Mouse (Mus musculus) urinary bladder, postnatal 14 days (tissue): ENCODE measurements around the gene Mtmr3.

Source experiments
- DNase-seq: peaks from one replicate; pipeline ENCODE4 v3.0.0; 2021; ENCODE audit warnings: low spot score

Mtmr3 gene

DNA sequence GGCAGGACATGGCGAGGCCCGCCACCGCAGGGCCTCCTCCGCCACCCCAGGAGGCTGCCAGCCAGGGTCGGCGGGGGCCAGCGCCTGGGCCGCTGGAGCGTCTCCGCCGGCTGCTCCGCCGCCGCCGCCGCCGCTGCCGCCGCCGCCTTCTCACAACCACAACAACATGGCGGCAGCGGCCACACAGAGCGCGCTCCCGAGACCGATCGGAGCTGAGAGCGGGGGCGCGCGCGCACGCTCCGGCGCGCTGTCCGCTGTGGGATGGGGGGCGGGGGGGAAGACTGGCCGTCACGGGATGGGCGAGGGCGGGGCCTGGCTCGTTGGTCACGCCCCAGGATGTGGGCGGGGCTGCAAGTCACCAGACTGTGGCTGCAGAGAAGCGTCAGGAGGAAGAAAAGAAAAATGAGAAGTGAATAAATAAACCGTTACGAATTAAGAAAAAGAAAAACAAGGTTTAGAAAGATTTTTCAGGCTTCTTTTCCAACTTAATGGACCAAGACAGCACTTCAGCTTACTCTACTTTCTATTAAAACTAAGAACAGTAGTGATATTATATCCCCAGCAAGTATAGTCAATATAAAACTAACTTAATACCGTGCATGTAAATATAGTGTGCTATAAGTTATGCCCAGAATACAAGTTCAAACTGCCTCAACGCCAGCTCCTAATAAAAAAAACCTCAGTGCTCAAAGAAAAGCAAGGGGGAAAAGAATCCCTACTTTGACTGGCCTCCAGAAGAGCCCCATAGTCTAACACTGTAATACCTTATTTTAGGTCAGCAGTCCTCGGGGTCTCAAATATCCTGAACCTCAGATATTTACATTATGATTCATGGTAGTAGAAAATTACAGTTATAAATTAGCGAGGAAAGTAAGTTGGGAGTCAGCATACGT lies at the start of gene Mtmr3:
TSS of gene Mtmr3 (minus strand) at position 256 of the 893 bp plus-strand sequence.
- DNase-seq: peak; percentile 97

DNA sequence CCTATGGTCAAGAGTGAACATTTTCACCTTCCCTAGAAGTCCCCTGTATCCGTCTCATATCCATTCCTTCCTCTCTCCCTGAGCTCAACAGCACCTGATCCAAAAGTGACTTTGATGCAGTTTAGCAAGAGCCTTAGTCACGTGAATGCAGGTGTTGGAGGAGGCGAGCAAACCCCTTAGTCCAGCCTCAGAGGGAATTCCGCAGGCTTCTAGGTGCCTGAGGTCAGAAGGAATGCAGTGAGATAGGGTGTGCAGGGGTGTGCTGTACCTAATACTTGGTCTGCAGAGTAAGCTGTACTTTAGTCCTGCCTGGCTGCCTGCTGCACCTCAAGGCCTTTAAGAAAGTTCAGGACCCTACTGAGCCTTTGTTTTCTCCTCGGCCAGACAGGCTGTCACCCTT lies 49.1 kb upstream of the Mtmr3 start:
- DNase-seq: no peak

GRCm38 (mm10) chr11:4641185-4641584 lies 46.5 kb upstream of the Mtmr3 start:
- no peak for DNase-seq

DNA sequence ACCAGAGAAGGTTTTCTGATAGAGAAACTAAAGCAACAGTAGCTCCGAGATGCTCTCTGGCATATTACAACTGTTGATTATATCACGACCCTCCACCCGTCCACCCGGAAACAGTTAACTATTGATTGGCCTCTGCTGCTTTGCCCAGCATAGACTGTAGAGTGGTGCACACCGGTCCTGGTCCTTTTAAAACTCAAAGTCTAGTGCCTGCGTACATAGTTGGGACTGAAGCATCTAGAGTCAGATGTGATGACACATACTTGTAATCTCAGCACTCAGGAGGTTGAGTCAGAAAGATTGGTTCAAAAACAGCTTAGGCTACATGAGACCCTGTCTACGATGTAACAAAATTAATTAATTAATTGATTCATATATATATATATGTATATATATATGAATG lies 43.6 kb upstream of the Mtmr3 start:
- DNase-seq: no peak

GRCm38 (mm10) chr11:4637534-4638234 lies 43.0 kb upstream of the Mtmr3 start, which contains the start of gene Ascc2:
Gene Ascc2, plus strand, starts transcription at chr11:4637747.
- peak; percentile 99 for DNase-seq

DNA sequence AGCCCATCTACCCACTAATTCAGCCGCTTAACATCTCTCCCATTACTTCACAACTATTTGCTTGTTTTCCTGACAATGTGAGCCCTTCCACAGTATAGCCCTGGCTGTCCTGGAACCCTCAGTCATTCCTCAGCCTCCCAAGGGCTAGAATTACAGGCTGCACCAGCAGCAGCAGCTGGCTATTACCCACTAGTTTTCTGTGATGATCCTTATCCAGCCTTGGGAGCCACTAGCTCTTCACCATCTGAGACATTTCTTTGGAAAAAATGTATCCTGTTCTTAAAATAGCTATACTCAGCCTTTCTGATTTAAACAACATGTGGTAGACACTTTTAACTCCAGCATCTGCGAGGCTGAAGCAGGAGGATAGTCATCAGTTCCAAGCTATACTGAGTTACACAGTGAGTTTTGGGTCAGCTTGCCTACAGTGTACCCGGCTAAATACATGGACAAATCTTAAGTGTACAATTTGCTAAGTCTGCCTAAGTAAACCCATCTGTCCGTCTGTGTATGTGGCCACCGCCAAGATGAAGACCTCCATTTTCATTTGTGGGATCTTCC lies 42.2 kb upstream of the Mtmr3 start:
- DNase-seq: no peak

DNA sequence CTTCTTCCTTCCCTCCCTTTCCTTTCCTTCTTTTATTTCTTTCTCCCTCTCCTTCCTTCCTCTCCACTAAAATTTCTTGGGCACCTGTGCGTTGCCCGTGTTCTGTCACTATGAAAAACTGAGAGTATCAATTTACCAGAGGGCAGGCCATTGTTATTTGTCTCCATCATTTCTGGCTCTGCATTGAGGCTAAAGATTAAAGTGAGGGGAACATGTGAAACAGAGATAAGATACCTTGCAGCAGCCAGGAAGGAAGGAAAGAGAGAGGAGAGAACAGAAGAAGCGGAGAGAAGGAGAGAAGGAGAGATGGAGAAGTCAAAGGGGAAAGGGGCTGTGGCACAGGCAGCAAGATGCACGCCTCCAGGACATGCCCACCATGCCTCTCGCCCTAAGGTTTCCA lies 39.7 kb upstream of the Mtmr3 start:
- DNase-seq: no peak

- peak; percentile 53 for DNase-seq
Measured at GRCm38 (mm10) chr11:4633420-4633819, 38.8 kb upstream of the Mtmr3 start.

GRCm38 (mm10) chr11:4629861-4630280 lies 35.2 kb upstream of the Mtmr3 start:
- no peak for DNase-seq

DNA sequence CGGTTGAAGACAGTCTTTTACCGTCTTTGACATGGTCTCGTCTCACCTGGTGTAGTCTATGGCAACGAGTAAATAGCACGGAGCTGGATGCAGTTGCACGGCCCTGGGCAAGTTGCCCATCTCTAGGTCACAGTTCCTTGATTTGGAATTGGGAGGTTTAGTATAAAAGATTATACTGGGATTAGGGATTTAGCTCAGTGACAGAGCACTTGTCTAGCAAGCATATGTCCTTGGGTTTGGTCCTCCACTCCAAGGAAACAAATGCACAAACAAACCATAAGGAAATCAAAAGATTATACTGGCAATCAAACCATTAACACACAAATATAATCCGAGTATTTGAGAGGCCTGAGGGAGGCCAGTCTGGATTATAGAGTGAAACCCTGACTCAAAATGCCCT lies 33.0 kb upstream of the Mtmr3 start:
- DNase-seq: no peak

GRCm38 (mm10) chr11:4625931-4626330 lies 31.3 kb upstream of the Mtmr3 start:
- no peak for DNase-seq

GRCm38 (mm10) chr11:4622997-4623396 lies 28.3 kb upstream of the Mtmr3 start:
- no peak for DNase-seq

DNA sequence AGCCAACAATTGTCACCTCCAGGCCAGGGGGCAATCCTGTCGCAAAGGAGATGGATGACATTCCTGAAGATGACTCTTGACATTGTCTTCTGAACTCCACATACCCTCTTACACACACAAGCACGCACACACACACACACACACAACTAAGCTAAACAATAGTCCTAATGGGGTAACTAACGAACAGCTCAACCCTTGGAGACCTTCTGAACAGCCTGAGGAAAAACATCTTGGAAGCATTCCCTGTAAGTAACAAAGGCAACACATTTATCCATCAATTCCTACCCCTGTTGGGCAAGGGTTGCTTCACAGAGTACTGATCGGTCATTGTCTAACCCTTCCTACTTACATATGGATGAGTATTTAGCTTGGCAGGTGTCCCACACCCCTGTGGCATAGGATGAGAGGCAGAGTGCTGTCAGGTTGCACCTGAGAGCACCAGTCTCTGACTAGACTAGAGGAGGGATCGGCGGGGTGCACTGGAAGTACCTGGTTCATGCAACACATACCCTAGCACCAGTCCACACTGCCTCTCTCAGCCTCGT lies 27.9 kb upstream of the Mtmr3 start:
- no peak for DNase-seq

GRCm38 (mm10) chr11:4621866-4622265 lies 27.2 kb upstream of the Mtmr3 start:
- no peak for DNase-seq

- DNase-seq: peak; percentile 28
Measured at GRCm38 (mm10) chr11:4620501-4621108, 25.9 kb upstream of the Mtmr3 start.

DNA sequence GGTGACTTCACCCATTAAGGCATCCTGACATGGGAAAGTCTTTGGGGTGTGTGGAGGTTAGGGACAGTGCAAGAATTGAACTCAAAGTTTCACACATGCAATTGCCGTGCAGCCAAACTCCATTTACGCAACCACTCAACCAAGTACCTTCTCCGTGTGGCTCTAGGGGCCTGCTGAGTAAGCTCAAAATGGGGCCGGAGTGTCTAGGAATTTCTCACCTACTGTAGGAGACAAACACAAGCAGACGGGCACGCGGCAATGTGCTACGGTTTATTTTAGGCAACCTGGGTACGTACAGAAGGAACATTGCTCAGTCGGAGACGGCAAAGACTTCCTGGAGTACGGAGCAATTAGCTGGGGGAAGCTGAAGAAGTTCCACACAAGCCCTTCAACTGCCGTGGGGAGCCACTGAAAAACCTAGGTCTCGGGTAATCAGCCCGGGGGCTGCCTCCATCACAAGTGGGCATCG lies 25.4 kb upstream of the Mtmr3 start, which contains the start of gene Gm11032:
TSS of gene Gm11032 (plus strand) at position 51 of the 469 bp plus-strand sequence.
- DNase-seq: no peak

DNA sequence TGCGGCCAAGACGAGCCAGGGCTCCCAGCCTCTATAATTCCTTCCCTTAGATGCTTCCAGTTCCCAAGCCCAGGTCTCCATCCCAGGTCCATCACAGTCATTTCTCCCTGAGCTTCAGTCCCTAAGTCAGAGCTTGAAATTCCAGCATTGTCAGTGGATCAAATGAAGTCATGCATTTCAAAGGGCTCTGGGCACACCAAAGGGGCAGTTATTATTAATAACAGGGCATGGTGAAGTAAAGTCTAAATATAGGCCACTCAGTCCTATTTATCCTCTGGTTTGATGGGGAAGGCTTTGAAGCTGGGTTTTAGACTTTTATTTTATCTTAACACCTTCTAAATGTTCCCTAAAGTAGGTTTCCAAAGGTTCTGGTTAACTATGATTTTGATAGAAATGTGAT lies 17.2 kb upstream of the Mtmr3 start:
- no peak for DNase-seq

DNA sequence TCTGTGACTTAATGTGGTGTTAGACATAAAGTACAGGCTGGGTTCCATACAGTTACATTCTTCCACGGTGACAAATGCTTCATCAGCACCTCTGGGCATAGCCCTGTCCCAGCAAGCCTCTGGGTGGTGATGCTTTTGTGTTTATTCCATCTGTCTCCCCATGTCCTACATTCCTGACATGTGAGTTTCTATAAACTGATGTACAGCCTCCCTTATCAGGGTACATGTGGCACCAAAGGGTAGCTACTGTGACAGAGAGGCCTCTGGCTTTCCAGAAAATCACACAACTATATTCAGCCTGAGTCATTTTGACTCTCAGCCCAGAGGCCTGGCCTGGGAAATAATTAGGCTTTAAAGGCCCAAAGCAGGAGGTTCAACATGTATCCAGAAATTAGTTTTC lies 11.9 kb upstream of the Mtmr3 start:
- no peak for DNase-seq

- DNase-seq: no peak
Measured at GRCm38 (mm10) chr11:4605414-4605813, 10.8 kb upstream of the Mtmr3 start.

DNA sequence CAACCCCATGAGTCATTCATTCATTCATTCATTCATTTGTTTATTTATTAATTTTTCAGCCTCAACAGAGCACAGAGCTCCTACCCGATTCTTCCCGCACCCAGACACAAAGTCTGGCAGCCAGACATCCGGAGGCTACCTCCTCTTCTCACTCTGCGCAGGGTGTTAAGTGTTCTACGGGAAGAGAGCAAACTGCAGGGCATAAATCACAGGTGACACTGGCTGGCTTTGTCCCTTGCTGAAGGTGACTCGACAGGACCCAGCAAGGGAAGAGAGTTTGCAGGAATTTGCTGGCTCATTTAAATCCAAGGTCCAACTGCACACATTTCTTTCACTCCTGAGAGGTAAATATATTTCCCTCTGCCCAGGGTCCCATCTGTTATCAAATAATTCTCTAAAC lies 9.8 kb upstream of the Mtmr3 start:
- no peak for DNase-seq

- peak; percentile 22 for DNase-seq
Measured at GRCm38 (mm10) chr11:4602691-4603441, 8.2 kb upstream of the Mtmr3 start.
